Mouse (Mus musculus): ENCODE measurements at regions not wholly inside any gene's neighbourhood (a gene's known extent, or its start where the extent isn't known, plus 50 kb on each side); places are given as distances from the start of the nearest gene placed in this dataset.

DNA sequence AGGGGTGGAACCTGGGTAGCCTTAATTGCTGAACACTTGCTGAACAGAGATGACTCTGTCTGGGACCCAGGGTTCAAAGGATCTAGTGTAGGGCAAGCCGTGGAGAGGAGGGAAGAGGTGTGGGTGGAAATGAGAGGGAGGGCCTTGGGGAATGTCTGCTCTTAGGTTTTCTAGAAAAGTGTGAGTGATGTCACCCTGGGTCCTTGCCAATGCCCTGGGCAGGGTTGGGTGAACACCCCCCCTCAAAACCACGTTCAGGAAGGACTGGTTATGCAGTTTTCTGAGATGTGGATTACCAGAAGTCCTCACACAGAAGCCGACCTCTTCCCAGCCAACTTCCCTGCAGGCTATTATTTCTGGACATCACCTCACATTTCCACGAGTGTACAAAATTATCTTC, 252.4 kb upstream of the Habp2 start:
- no peak overlapping the region for H3K4me3 ChIP-seq (ENCODE audit: low read depth, low read length)
- no peaks in the 10 kb centered on the region for H3K9me3 ChIP-seq (ENCODE audit: low read length)
- H3K4me1 ChIP-seq (ENCODE audit: insufficient read depth, low read depth, low read length) = 0 out of 2 replicates have a peak, but pooled peaks cover 3% of the 10 kb centered on the region
- DNase-seq (ENCODE audit: low spot score) = no peak
- no peak for TF ChIP-seq CTCF (IDR thresholded peaks at IDR 0.05)
- no peaks in the 10 kb centered on the region for H3K27me3 ChIP-seq (replicated peaks; ENCODE audit: insufficient read depth, low read length)
- ATAC-seq = no peak
- no peak overlapping the region for H3K27ac ChIP-seq (ENCODE audit: low read length)
- WGBS = 58% methylated on average over 4 of the region's 4 CpGs
- no peak overlapping the region for H3K9ac ChIP-seq (replicated peaks; ENCODE audit: low read depth)
- H3K36me3 ChIP-seq (ENCODE audit: insufficient read depth, low read length) = no peaks in the 10 kb centered on the region
- no peak overlapping the region for H3K4me2 ChIP-seq (replicated peaks; ENCODE audit: low read depth, low read length)

GRCm38 (mm10) chr19:56037584-56037983, 249.4 kb upstream of the Habp2 start:
- Histone ChIP-seq H3K4me1 (ENCODE audit: insufficient read depth, low read depth, low read length) (no peaks in the 10 kb centered on the region), H3K9me3 (ENCODE audit: low read length) (no peaks in the 10 kb centered on the region), H3K9ac (replicated peaks; ENCODE audit: low read depth) (no peak overlapping the region), H3K36me3 (ENCODE audit: insufficient read depth, low read length) (no peaks in the 10 kb centered on the region), H3K27me3 (replicated peaks; ENCODE audit: insufficient read depth, low read length) (no peaks in the 10 kb centered on the region), H3K4me3 (ENCODE audit: low read depth, low read length) (no peak overlapping the region), H3K4me2 (replicated peaks; ENCODE audit: low read depth, low read length) (no peak overlapping the region), H3K27ac (ENCODE audit: low read length) (no peak overlapping the region)
- TF ChIP-seq CTCF (IDR thresholded peaks at IDR 0.05) = no peak
- TF ChIP-seq EP300 (IDR thresholded peaks at IDR 0.05) = no peak
- DNase-seq (ENCODE audit: low spot score) = no peak
- WGBS = 89% methylated on average over 3 of the region's 3 CpGs
- ATAC-seq = no peak

DNA sequence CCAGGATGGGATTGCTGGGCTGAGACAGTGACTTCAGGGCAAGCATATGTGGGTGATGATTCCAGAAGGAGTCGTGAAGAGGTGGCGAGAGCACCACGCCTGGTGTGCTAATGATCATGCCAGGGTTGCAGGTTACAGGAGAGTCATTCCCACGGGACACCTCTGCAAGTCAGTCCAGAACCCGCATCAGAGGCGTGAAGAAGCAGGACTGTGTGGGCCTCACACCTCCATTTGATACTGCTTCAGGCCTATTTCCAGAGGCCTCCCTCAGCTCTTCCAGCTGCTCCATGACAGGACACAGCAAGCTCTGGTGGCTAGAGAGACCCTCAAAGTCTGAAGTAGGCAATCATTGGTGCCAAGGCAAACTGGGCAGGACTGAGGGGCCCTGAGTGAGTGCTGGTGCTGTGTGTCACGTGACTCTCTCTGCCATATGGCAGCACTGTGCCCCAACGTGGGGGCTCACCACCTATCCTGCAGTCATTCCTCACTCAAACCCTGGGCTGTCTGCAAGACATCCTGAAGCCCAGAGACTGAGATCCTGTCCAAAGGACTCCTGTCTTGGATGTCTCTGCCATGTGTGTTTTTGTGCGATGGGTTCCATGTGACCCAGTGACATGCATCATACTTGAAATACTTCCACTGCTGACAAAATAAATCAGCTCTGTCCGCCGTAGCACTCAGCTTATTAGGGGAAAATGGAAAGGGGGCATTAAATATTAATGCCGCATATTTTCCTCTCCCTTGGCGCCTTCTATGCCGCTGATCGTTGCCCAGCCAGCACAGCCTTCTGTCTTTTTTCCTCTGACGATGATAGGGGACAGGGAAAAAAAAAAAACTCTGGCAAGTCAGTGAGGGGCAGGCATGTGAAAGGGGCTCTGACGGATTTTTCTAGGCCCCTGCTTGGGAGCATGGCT, 247.6 kb upstream of the Habp2 start:
- no peak overlapping the region for H3K4me2 ChIP-seq (replicated peaks; ENCODE audit: low read depth, low read length)
- ATAC-seq (no peak), DNase-seq (ENCODE audit: low spot score) (no peak)
- H3K27me3 ChIP-seq (replicated peaks; ENCODE audit: insufficient read depth, low read length) = no peaks in the 10 kb centered on the region
- no peaks in the 10 kb centered on the region for H3K9me3 ChIP-seq (ENCODE audit: low read length)
- no peaks in the 10 kb centered on the region for H3K4me1 ChIP-seq (ENCODE audit: insufficient read depth, low read depth, low read length)
- no peak overlapping the region for H3K27ac ChIP-seq (ENCODE audit: low read length)
- no peak overlapping the region for H3K4me3 ChIP-seq (ENCODE audit: low read depth, low read length)
- H3K36me3 ChIP-seq (ENCODE audit: insufficient read depth, low read length) = no peaks in the 10 kb centered on the region
- TF ChIP-seq EP300 (IDR thresholded peaks at IDR 0.05) = no peak
- no peak for TF ChIP-seq CTCF (IDR thresholded peaks at IDR 0.05)
- 78% methylated on average over 17 of the region's 17 CpGs for WGBS
- no peak overlapping the region for H3K9ac ChIP-seq (replicated peaks; ENCODE audit: low read depth)

DNA sequence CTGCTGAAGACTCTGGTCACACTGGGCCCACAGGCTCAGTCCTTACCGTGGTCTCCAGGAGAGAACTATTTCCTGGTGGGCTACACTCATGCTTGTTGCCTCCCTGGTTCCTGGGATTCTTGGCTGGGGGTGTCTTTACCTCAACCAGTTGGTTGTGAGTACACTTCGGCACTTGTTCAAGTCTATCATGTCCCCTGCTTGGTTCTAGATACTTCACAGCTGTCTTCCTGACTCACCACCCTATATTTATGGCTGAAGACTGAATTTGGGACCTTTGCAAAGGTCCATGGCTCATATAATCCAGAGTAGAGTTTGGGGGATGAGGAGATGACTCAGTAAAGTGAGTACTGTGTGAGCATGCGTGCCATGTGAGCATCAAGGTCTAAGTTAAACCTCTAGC, 245.0 kb upstream of the Habp2 start:
- no peaks in the 10 kb centered on the region for H3K27me3 ChIP-seq (replicated peaks; ENCODE audit: insufficient read depth, low read length)
- no peak overlapping the region for H3K4me3 ChIP-seq (ENCODE audit: low read depth, low read length)
- DNase-seq (ENCODE audit: low spot score) (no peak), ATAC-seq (no peak)
- WGBS = 90% methylated on average over 3 of the region's 3 CpGs
- no peak for TF ChIP-seq EP300 (IDR thresholded peaks at IDR 0.05)
- no peak for TF ChIP-seq CTCF (IDR thresholded peaks at IDR 0.05)
- H3K27ac ChIP-seq (ENCODE audit: low read length) = no peak overlapping the region
- no peak overlapping the region for H3K4me2 ChIP-seq (replicated peaks; ENCODE audit: low read depth, low read length)
- no peaks in the 10 kb centered on the region for H3K9me3 ChIP-seq (ENCODE audit: low read length)
- H3K36me3 ChIP-seq (ENCODE audit: insufficient read depth, low read length) = no peaks in the 10 kb centered on the region
- H3K9ac ChIP-seq (replicated peaks; ENCODE audit: low read depth) = no peak overlapping the region
- no peaks in the 10 kb centered on the region for H3K4me1 ChIP-seq (ENCODE audit: insufficient read depth, low read depth, low read length)

- DNase-seq (ENCODE audit: low spot score) (no peak), ATAC-seq (no peak)
- Histone ChIP-seq H3K4me1 (ENCODE audit: insufficient read depth, low read depth, low read length) (no peaks in the 10 kb centered on the region), H3K27me3 (replicated peaks; ENCODE audit: insufficient read depth, low read length) (no peaks in the 10 kb centered on the region), H3K27ac (ENCODE audit: low read length) (no peak overlapping the region), H3K4me2 (replicated peaks; ENCODE audit: low read depth, low read length) (no peak overlapping the region), H3K9me3 (ENCODE audit: low read length) (no peaks in the 10 kb centered on the region), H3K9ac (replicated peaks; ENCODE audit: low read depth) (no peak overlapping the region), H3K4me3 (ENCODE audit: low read depth, low read length) (no peak overlapping the region), H3K36me3 (ENCODE audit: insufficient read depth, low read length) (no peaks in the 10 kb centered on the region)
- TF ChIP-seq CTCF (IDR thresholded peaks at IDR 0.05) (no peak), EP300 (IDR thresholded peaks at IDR 0.05) (no peak)
- 83% methylated on average over 16 of the region's 16 CpGs for WGBS
Observed at GRCm38 (mm10) chr19:56046784-56047390, 240.1 kb upstream of the Habp2 start.

- 75% methylated on average over 8 of the region's 8 CpGs for WGBS
- no peak for TF ChIP-seq CTCF (IDR thresholded peaks at IDR 0.05)
- TF ChIP-seq EP300 (IDR thresholded peaks at IDR 0.05) = no peak
- no peak overlapping the region for H3K4me3 ChIP-seq (ENCODE audit: low read depth, low read length)
- no peak overlapping the region for H3K9ac ChIP-seq (replicated peaks; ENCODE audit: low read depth)
- ATAC-seq (no peak), DNase-seq (ENCODE audit: low spot score) (no peak)
- no peaks in the 10 kb centered on the region for H3K4me1 ChIP-seq (ENCODE audit: insufficient read depth, low read depth, low read length)
- H3K27ac ChIP-seq (ENCODE audit: low read length) = no peak overlapping the region
- no peaks in the 10 kb centered on the region for H3K36me3 ChIP-seq (ENCODE audit: insufficient read depth, low read length)
- no peaks in the 10 kb centered on the region for H3K27me3 ChIP-seq (replicated peaks; ENCODE audit: insufficient read depth, low read length)
- no peaks in the 10 kb centered on the region for H3K9me3 ChIP-seq (ENCODE audit: low read length)
- no peak overlapping the region for H3K4me2 ChIP-seq (replicated peaks; ENCODE audit: low read depth, low read length)
Observed at GRCm38 (mm10) chr19:56054186-56054585, 232.8 kb upstream of the Habp2 start.
